Mouse (Mus musculus): ENCODE measurements at regions not wholly inside any gene's neighbourhood (a gene's known extent, or its start where the extent isn't known, plus 50 kb on each side); places are given as distances from the start of the nearest gene placed in this dataset.

- ATAC-seq (ENCODE audit: extremely low read depth, insufficient number of reproducible peaks, low FRiP score, poor library complexity, severe bottlenecking) (no peak), DNase-seq (ENCODE audit: low spot score) (no peak)
- H3K9me3 ChIP-seq (replicated peaks): no peaks in the 10 kb centered on the region
- H3K4me1 ChIP-seq (ENCODE audit: insufficient read depth, low read depth, low read length): no peaks in the 10 kb centered on the region
- H3K4me3 ChIP-seq (ENCODE audit: low read depth, low read length): no peak overlapping the region
- H3K27me3 ChIP-seq (ENCODE audit: insufficient read depth, low read length): no peaks in the 10 kb centered on the region
- TF ChIP-seq POLR2AphosphoS5 (IDR thresholded peaks at IDR 0.05; ENCODE audit: insufficient replicate concordance, low read depth, low read length) (no peak), CTCF (IDR thresholded peaks at IDR 0.05; ENCODE audit: low read depth, low read length) (no peak), TAL1 (conservative IDR thresholded peaks at IDR 0.05; ENCODE audit: low read depth, low read length) (no peak), GATA2 (IDR thresholded peaks at IDR 0.05; ENCODE audit: borderline replicate concordance, low read depth, low read length) (no peak), GATA1 (IDR thresholded peaks at IDR 0.05; ENCODE audit: borderline replicate concordance, low read length) (no peak)
- H3K36me3 ChIP-seq (replicated peaks): no peaks in the 10 kb centered on the region
Measured at GRCm38 (mm10) chr16:12951176-12951575, 158.3 kb upstream of the Ercc4 start.

- TF ChIP-seq GATA1 (IDR thresholded peaks at IDR 0.05; ENCODE audit: borderline replicate concordance, low read length): no peak
- TF ChIP-seq CTCF (IDR thresholded peaks at IDR 0.05; ENCODE audit: low read depth, low read length): no peak
- no peak for TF ChIP-seq TAL1 (conservative IDR thresholded peaks at IDR 0.05; ENCODE audit: low read depth, low read length)
- no peak for TF ChIP-seq POLR2AphosphoS5 (IDR thresholded peaks at IDR 0.05; ENCODE audit: insufficient replicate concordance, low read depth, low read length)
- TF ChIP-seq GATA2 (IDR thresholded peaks at IDR 0.05; ENCODE audit: borderline replicate concordance, low read depth, low read length): no peak
- Histone ChIP-seq H3K36me3 (replicated peaks) (no peaks in the 10 kb centered on the region), H3K27me3 (ENCODE audit: insufficient read depth, low read length) (no peaks in the 10 kb centered on the region), H3K9me3 (replicated peaks) (no peaks in the 10 kb centered on the region), H3K4me3 (ENCODE audit: low read depth, low read length) (no peak overlapping the region), H3K4me1 (ENCODE audit: insufficient read depth, low read depth, low read length) (no peaks in the 10 kb centered on the region)
- DNase-seq (ENCODE audit: low spot score) (no peak), ATAC-seq (ENCODE audit: extremely low read depth, insufficient number of reproducible peaks, low FRiP score, poor library complexity, severe bottlenecking) (no peak)
Measured at GRCm38 (mm10) chr16:12954028-12954427, 155.5 kb upstream of the Ercc4 start.

- H3K4me1 ChIP-seq (ENCODE audit: insufficient read depth, low read depth, low read length): no peaks in the 10 kb centered on the region
- DNase-seq (ENCODE audit: low spot score) (no peak), ATAC-seq (ENCODE audit: extremely low read depth, insufficient number of reproducible peaks, low FRiP score, poor library complexity, severe bottlenecking) (no peak)
- H3K4me3 ChIP-seq (ENCODE audit: low read depth, low read length): no peak overlapping the region
- H3K27me3 ChIP-seq (ENCODE audit: insufficient read depth, low read length): no peaks in the 10 kb centered on the region
- no peaks in the 10 kb centered on the region for H3K9me3 ChIP-seq (replicated peaks)
- TF ChIP-seq GATA1 (IDR thresholded peaks at IDR 0.05; ENCODE audit: borderline replicate concordance, low read length) (no peak), GATA2 (IDR thresholded peaks at IDR 0.05; ENCODE audit: borderline replicate concordance, low read depth, low read length) (no peak), TAL1 (conservative IDR thresholded peaks at IDR 0.05; ENCODE audit: low read depth, low read length) (no peak), POLR2AphosphoS5 (IDR thresholded peaks at IDR 0.05; ENCODE audit: insufficient replicate concordance, low read depth, low read length) (no peak), CTCF (IDR thresholded peaks at IDR 0.05; ENCODE audit: low read depth, low read length) (no peak)
- H3K36me3 ChIP-seq (replicated peaks): no peaks in the 10 kb centered on the region
Measured at GRCm38 (mm10) chr16:12956416-12956815, 153.1 kb upstream of the Ercc4 start.

GRCm38 (mm10) chr16:12960885-12961284, 148.6 kb upstream of the Ercc4 start:
- ATAC-seq (ENCODE audit: extremely low read depth, insufficient number of reproducible peaks, low FRiP score, poor library complexity, severe bottlenecking) (no peak), DNase-seq (ENCODE audit: low spot score) (no peak)
- no peak overlapping the region for H3K4me3 ChIP-seq (ENCODE audit: low read depth, low read length)
- H3K27me3 ChIP-seq (ENCODE audit: insufficient read depth, low read length): no peaks in the 10 kb centered on the region
- H3K36me3 ChIP-seq (replicated peaks): no peaks in the 10 kb centered on the region
- TF ChIP-seq GATA1 (IDR thresholded peaks at IDR 0.05; ENCODE audit: borderline replicate concordance, low read length) (no peak), GATA2 (IDR thresholded peaks at IDR 0.05; ENCODE audit: borderline replicate concordance, low read depth, low read length) (no peak), POLR2AphosphoS5 (IDR thresholded peaks at IDR 0.05; ENCODE audit: insufficient replicate concordance, low read depth, low read length) (no peak), TAL1 (conservative IDR thresholded peaks at IDR 0.05; ENCODE audit: low read depth, low read length) (no peak), CTCF (IDR thresholded peaks at IDR 0.05; ENCODE audit: low read depth, low read length) (no peak)
- H3K4me1 ChIP-seq (ENCODE audit: insufficient read depth, low read depth, low read length): no peaks in the 10 kb centered on the region
- no peaks in the 10 kb centered on the region for H3K9me3 ChIP-seq (replicated peaks)

- no peak for TF ChIP-seq POLR2AphosphoS5 (IDR thresholded peaks at IDR 0.05; ENCODE audit: insufficient replicate concordance, low read depth, low read length)
- no peak for TF ChIP-seq GATA2 (IDR thresholded peaks at IDR 0.05; ENCODE audit: borderline replicate concordance, low read depth, low read length)
- TF ChIP-seq CTCF (IDR thresholded peaks at IDR 0.05; ENCODE audit: low read depth, low read length): no peak
- TF ChIP-seq GATA1 (IDR thresholded peaks at IDR 0.05; ENCODE audit: borderline replicate concordance, low read length): no peak
- TF ChIP-seq TAL1 (conservative IDR thresholded peaks at IDR 0.05; ENCODE audit: low read depth, low read length): no peak
- no peaks in the 10 kb centered on the region for H3K4me1 ChIP-seq (ENCODE audit: insufficient read depth, low read depth, low read length)
- ATAC-seq (ENCODE audit: extremely low read depth, insufficient number of reproducible peaks, low FRiP score, poor library complexity, severe bottlenecking) (no peak), DNase-seq (ENCODE audit: low spot score) (no peak)
- H3K4me3 ChIP-seq (ENCODE audit: low read depth, low read length): no peak overlapping the region
- H3K9me3 ChIP-seq (replicated peaks): no peaks in the 10 kb centered on the region
- H3K36me3 ChIP-seq (replicated peaks): no peaks in the 10 kb centered on the region
- H3K27me3 ChIP-seq (ENCODE audit: insufficient read depth, low read length): no peaks in the 10 kb centered on the region
Measured at GRCm38 (mm10) chr16:12982681-12983080, 126.8 kb upstream of the Ercc4 start.

- ATAC-seq (ENCODE audit: extremely low read depth, insufficient number of reproducible peaks, low FRiP score, poor library complexity, severe bottlenecking) (no peak), DNase-seq (ENCODE audit: low spot score) (no peak)
- no peaks in the 10 kb centered on the region for H3K9me3 ChIP-seq (replicated peaks)
- H3K4me3 ChIP-seq (ENCODE audit: low read depth, low read length): no peak overlapping the region
- H3K27me3 ChIP-seq (ENCODE audit: insufficient read depth, low read length): no peaks in the 10 kb centered on the region
- no peaks in the 10 kb centered on the region for H3K4me1 ChIP-seq (ENCODE audit: insufficient read depth, low read depth, low read length)
- TF ChIP-seq GATA1 (IDR thresholded peaks at IDR 0.05; ENCODE audit: borderline replicate concordance, low read length) (no peak), GATA2 (IDR thresholded peaks at IDR 0.05; ENCODE audit: borderline replicate concordance, low read depth, low read length) (no peak), TAL1 (conservative IDR thresholded peaks at IDR 0.05; ENCODE audit: low read depth, low read length) (no peak), CTCF (IDR thresholded peaks at IDR 0.05; ENCODE audit: low read depth, low read length) (no peak), POLR2AphosphoS5 (IDR thresholded peaks at IDR 0.05; ENCODE audit: insufficient replicate concordance, low read depth, low read length) (no peak)
- H3K36me3 ChIP-seq (replicated peaks): no peaks in the 10 kb centered on the region
Measured at GRCm38 (mm10) chr16:13001288-13001880, 108.1 kb upstream of the Ercc4 start.
